Mouse (Mus musculus) hindbrain, embryonic 14.5 days (tissue): ENCODE measurements around the gene Kirrel2. TPM values are rescaled to one million over a fixed set of nuclear protein-coding genes. Genes with fewer than 3 reads are reported as not detected.
"Not testable (repeated sequence)": the region's sequence is repeated elsewhere in the genome, so short reads cannot be mapped to it uniquely, and the experiment has no call there.

Source experiments
- ATAC-seq: fragments of 200-750 bp; cut with Nextera tagmentation; 2 replicates; pipeline ENCODE4 v1.8.0; 2017; ENCODE audit warnings: moderate number of reproducible peaks, mild to moderate bottlenecking, moderate TSS enrichment, moderate library complexity; ENCODE audit not compliant: low FRiP score
- DNase-seq: peaks from one replicate; pipeline ENCODE4 v3.0.0-alpha.2; 2015; ENCODE audit warnings: low spot score
- H3K27ac ChIP-seq: fragments of 300-500 bp; sonication (generic); 2 replicates; pipeline ENCODE4 v1.5.1; 2014; ENCODE audit warnings: mild to moderate bottlenecking, moderate library complexity
- H3K27me3 ChIP-seq: fragments of 300-500 bp; sonication (generic); 2 replicates; pipeline ENCODE4 v1.6.1; 2014; ENCODE audit warnings: mild to moderate bottlenecking, low read length, mixed read lengths; ENCODE audit not compliant: control insufficient read depth, insufficient read depth
- H3K36me3 ChIP-seq: fragments of 300-500 bp; sonication (generic); replicated peaks from 2 replicates; pipeline ENCODE4 v1.6.1; 2014; ENCODE audit not compliant: control insufficient read depth, insufficient read depth
- H3K4me1 ChIP-seq: fragments of 300-500 bp; sonication (generic); replicated peaks from 2 replicates; pipeline ENCODE4 v1.6.1; 2014; ENCODE audit warnings: antibody characterized with exemption, low read length, mixed read lengths; ENCODE audit not compliant: control insufficient read depth, insufficient read depth
- H3K4me2 ChIP-seq: fragments of 300-500 bp; sonication (generic); replicated peaks from 2 replicates; pipeline ENCODE4 v1.6.1; 2014; ENCODE audit warnings: mild to moderate bottlenecking, moderate library complexity
- H3K4me3 ChIP-seq: fragments of 300-500 bp; sonication (generic); replicated peaks from 2 replicates; pipeline ENCODE4 v1.5.1; 2014; ENCODE audit warnings: mild to moderate bottlenecking, low read length
- H3K9ac ChIP-seq: fragments of 300-500 bp; sonication (generic); 2 replicates; pipeline ENCODE4 v1.6.1; 2014
- H3K9me3 ChIP-seq: fragments of 300-500 bp; sonication (generic); 2 replicates; pipeline ENCODE4 v1.6.1; 2016; ENCODE audit warnings: low read length; ENCODE audit not compliant: control insufficient read depth
- WGBS: fragments of 180-500 bp; shearing (Covaris S2); extraction: QIAGEN DNeasy Blood & Tissue Kit; methylation state at CpG from one replicate; pipeline ENCODE4 v1.1.7; 2014; 5-methylcytosine and 5-hydroxymethylcytosine counted together
- polyA plus RNA-seq: library from polyadenylated mRNA; unstranded; fragments of >200 nt; fragmentation: Nextera tagmentation; extraction: Ambion mirVana; gene quantifications from 2 replicates; pipeline ENCODE4 v1.2.1, GENCODE M21; 2014

The Kirrel2 gene
- polyA plus RNA-seq: 1.8 and 2.4 TPM in 2 replicates

DNA sequence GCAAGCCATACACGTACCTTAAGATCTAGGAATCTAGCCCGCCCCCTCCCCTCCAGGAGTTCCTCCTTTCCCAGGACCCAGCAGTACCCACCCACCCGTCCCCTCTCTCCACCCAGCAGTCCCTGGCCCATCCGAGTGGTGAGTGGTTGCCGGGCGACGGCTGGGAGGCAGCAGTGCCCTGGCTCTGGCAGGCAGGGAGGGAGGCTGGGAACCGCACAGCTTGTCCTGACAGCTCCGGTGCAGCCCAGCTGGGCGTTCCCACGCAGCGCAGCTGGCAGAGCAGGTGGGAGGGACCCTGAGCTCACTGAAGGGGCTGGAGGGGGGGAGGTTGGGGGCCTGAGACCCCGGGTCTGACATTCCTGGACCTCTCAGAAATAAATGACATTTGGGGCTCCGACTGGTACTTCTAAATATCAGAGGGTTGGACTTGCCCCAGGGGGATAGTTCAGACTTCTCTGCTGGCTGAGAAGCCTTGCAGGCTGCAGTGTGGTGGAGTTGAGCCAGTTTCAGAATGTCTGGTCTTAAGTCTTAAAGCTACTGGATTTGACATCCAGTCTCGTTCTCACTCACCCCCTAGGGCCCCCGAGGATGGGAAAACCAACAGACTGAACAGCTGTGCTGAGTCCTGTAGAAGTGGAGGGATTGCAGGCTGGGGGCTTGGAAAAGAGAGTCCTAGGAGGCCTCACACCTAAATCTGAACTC lies at the start of gene Kirrel2, which contains the start of gene Nphs1:
Gene Kirrel2 (minus strand): TSS at position 62 of the 702 bp plus-strand sequence.
Gene Nphs1 (plus strand): TSS at position 687 of the 702 bp plus-strand sequence.
- Histone ChIP-seq H3K27ac (no peak within 1 kb of the TSS), H3K27me3 (peaks cover 83% of the 10 kb centered on the region), H3K9me3 (no peaks in the 10 kb centered on the region), H3K9ac (peak within 1 kb of the TSS; percentile 41), H3K36me3 (no peaks in the 10 kb centered on the region), H3K4me1 (peaks cover 22% of the 10 kb centered on the region), H3K4me2 (peak within 1 kb of the TSS; percentile 52), H3K4me3 (peak within 1 kb of the TSS; percentile 22)
- peak; percentile 84 for ATAC-seq
- WGBS: under 1% methylated on average over 16 of the region's 16 CpGs
- DNase-seq: peak; percentile 62

DNA sequence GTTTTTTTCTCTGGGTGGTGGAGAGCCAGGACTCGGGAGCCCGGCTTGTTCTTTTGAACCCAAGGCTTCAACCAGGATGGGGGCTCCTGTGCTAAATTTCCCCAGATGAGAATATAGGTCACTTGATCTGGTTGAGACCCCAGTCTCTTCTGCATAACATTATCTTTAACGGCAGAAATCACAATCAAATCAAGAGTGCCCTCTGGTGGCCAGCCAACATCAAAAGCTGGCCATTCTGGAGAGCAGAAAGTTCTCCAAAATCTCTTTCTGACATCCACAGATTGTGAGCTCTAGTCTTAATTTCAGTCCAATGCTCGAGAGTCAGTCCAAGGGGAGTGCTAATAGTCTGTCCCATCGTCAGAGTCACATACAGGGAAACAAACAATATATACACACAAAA lies 43.7 kb upstream of the Kirrel2 start:
- not testable (repeated sequence) for H3K36me3 ChIP-seq, H3K9me3 ChIP-seq, ATAC-seq, H3K4me3 ChIP-seq, H3K27me3 ChIP-seq, H3K4me1 ChIP-seq, H3K27ac ChIP-seq, DNase-seq, H3K9ac ChIP-seq, H3K4me2 ChIP-seq
- 72% methylated on average over 5 of the region's 5 CpGs for WGBS

DNA sequence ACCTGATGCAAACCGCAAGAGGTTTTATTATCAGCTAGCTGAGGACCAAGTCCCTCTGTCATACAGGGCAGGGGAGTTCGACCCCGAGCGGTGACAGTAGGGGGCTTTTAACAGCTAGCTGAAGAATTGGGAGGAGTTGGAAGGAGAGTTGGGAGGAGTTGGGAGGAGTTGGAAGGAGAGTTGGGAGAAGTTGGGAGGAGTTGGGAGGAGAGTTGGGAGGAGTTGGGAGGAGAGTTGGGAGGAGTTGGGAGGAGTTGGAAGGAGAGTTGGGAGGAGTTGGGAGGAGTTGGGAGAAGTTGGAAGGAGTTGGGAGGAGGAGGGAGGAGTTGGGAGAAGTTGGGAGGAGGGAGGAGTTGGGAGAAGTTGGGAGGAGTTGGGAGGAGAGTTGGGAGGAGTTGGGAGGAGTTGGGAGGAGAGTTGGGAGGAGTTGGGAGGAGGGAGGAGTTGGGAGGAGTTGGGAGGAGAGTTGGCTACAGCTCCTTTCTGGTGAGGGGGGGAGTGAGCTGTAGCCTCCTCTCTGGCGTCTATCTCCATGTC lies 38.1 kb upstream of the Kirrel2 start:
- H3K27ac ChIP-seq, H3K4me1 ChIP-seq, H3K4me2 ChIP-seq, H3K27me3 ChIP-seq, H3K9me3 ChIP-seq, H3K36me3 ChIP-seq, H3K4me3 ChIP-seq, DNase-seq, ATAC-seq, H3K9ac ChIP-seq: not testable (repeated sequence)
- 62% methylated on average over 4 of the region's 5 CpGs for WGBS

DNA sequence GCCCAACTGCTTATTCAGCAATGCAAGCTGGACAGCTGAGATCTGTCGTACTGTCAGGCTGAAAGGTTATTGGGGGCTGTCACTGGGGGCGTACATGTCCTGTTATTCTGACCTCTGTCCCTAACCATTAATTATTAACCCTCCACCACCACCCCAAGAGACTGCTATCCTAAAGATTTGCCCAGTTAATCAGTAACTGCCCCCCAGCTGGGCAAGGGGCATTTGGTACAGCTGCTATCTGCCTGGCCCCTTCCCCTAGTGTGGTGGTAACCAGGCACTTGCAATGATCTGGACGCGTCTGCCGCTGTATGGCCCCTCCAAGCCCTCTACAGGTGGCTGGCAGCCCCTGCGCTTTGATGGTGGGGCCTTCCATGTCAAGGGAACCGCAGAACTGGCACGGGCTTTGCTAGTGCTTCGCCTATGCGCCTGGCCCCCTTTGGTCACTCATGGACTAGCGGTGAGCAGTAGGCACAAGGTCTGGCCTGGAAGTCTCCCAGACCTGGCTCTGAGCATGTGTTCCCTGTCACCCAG lies 36.0 kb upstream of the Kirrel2 start, which contains the start of gene Prodh2:
Gene Prodh2 (plus strand): TSS at position 222 of the 531 bp plus-strand sequence.
- DNase-seq (no peak), ATAC-seq (no peak)
- H3K9ac ChIP-seq: no peak within 1 kb of the TSS
- no peak within 1 kb of the TSS for H3K4me3 ChIP-seq
- no peaks in the 10 kb centered on the region for H3K9me3 ChIP-seq
- no peak within 1 kb of the TSS for H3K4me2 ChIP-seq
- H3K27ac ChIP-seq: no peak within 1 kb of the TSS
- no peaks in the 10 kb centered on the region for H3K4me1 ChIP-seq
- H3K36me3 ChIP-seq: no peaks in the 10 kb centered on the region
- WGBS: 47% methylated on average over 11 of the region's 11 CpGs
- H3K27me3 ChIP-seq: peaks cover 4% of the 10 kb centered on the region; the same call in 1 of the 2 replicates

DNA sequence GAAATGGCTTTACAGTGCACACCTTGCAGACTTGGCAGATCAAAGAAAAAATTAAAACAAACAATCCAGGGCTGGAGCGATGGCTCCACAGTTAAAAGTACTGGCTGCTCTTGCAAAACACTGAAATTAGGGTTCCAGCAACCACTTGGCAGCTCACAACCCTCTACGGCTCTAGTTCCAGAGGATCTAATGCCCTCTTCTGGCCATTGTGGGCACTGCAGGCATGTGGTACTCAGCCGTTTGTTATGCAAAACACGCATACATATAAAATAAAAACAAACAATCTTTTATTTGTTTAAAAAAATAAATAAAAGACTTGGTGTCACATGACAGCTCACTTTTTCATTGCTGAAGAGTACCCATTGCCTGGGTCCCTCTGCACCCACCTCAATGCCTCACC lies 35.3 kb upstream of the Kirrel2 start:
- ATAC-seq (no peak), DNase-seq (peak; percentile 82)
- H3K9me3 ChIP-seq: no peaks in the 10 kb centered on the region
- H3K36me3 ChIP-seq: no peaks in the 10 kb centered on the region
- H3K27me3 ChIP-seq: peaks cover 4% of the 10 kb centered on the region; the same call in 1 of the 2 replicates
- no peak overlapping the region for H3K4me3 ChIP-seq
- H3K9ac ChIP-seq: no peak overlapping the region
- H3K4me2 ChIP-seq: no peak overlapping the region
- H3K4me1 ChIP-seq: no peaks in the 10 kb centered on the region
- H3K27ac ChIP-seq: no peak overlapping the region
- 20% methylated on average over 4 of the region's 4 CpGs for WGBS

DNA sequence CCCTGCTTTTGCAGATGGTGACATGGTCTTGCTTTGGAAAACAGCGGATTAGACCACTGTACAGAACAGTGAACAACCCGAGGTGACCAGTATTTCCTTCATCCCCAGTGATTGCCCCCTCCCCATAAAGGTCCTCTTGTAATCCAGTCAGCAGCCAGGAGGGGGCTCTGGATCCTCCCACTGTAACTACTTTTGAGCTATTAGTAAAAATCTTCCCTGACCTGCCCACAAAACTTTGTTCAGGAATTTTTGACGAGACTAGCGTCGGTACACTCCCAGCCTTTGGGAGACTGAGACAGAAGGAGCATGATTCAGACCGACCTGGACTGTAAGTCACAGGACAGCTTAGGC lies 33.4 kb upstream of the Kirrel2 start:
- Histone ChIP-seq H3K4me3 (no peak overlapping the region), H3K36me3 (no peaks in the 10 kb centered on the region), H3K4me2 (no peak overlapping the region), H3K9me3 (no peaks in the 10 kb centered on the region), H3K4me1 (no peaks in the 10 kb centered on the region), H3K27ac (no peak overlapping the region), H3K9ac (no peak overlapping the region), H3K27me3 (peaks cover 4% of the 10 kb centered on the region; the same call in 1 of the 2 replicates)
- 25% methylated on average over 6 of the region's 6 CpGs for WGBS
- ATAC-seq: no peak; the same call in 1 of the 2 replicates
- no peak for DNase-seq

DNA sequence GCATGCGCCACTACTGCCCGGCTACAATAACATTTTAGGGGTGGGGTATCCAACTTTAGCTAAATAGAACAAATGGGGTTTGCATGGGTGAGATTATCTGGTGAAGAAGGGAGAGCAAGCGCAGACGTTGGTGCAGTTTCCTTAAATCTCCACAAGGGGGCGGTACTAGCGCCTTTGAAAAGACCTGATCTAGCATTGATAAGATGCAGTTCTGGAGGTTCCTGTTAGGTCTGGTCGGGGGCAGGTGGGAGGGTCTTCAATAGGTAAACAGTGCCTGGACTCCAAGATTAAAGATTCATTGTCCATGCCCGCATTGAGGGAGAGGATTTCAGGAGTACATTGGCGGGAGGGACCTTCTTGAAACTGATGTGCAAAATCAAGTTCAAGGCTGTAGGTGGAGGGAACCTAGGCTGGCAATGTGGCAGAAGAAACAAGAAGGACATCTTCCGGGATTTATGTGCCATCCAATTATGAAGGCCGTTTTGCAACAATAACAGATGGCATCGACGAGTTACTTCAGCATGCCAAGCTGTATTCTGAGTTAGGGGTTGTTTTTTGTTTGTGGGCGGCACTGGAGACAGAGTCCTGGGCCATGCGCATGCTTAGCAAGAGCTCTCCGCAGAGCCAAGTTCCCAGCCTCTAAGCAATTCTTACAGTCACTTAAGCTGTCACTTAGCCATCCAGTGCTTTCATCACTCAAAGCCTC lies 32.9 kb upstream of the Kirrel2 start:
- H3K36me3 ChIP-seq: no peaks in the 10 kb centered on the region
- H3K4me2 ChIP-seq: no peak overlapping the region
- no peak overlapping the region for H3K27ac ChIP-seq
- no peak overlapping the region for H3K4me3 ChIP-seq
- H3K9me3 ChIP-seq: no peaks in the 10 kb centered on the region
- H3K4me1 ChIP-seq: no peaks in the 10 kb centered on the region
- WGBS: 34% methylated on average over 16 of the region's 16 CpGs
- DNase-seq (peak; percentile 75), ATAC-seq (no peak)
- no peak overlapping the region for H3K9ac ChIP-seq
- H3K27me3 ChIP-seq: peaks cover 4% of the 10 kb centered on the region; the same call in 1 of the 2 replicates

DNA sequence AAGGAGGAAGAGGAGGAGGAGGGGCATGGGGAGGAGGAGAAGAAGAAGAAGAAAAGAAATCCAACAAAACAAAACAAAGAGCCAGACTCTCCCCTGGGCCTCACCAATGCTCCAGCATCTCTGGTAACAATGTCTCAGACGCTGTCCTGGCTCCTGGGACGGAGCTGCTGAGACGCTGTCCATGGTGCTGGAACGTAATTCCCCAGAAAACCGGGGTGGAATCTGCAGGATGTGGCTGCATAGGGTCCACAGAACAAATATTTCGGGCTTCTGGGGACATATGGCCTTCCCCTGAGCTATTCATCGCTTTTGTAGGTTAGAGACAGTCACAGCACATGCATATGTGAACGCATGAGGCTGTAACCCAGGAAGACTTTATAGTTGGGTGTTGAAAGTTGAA lies 26.8 kb upstream of the Kirrel2 start:
- Histone ChIP-seq H3K4me1 (no peaks in the 10 kb centered on the region), H3K4me2 (no peak overlapping the region), H3K36me3 (no peaks in the 10 kb centered on the region), H3K9me3 (no peaks in the 10 kb centered on the region), H3K27ac (no peak overlapping the region), H3K4me3 (no peak overlapping the region), H3K9ac (no peak overlapping the region), H3K27me3 (no peaks in the 10 kb centered on the region)
- DNase-seq (no peak), ATAC-seq (no peak)
- WGBS: 22% methylated on average over 8 of the region's 8 CpGs
